Mouse (Mus musculus): ENCODE results near the gene N4bp2. TPM values are rescaled to one million over a fixed set of nuclear protein-coding genes. Genes with fewer than 3 reads are reported as not detected.

The N4bp2 gene
- polyA plus RNA-seq, 1 experiment from 2014 or later, result 25.0 TPM

GRCm38 (mm10) chr5:65794702-65795101, 31.4 kb downstream of the N4bp2 start:
- 70% methylated on average over 3 of the region's 3 CpGs for WGBS
- Histone ChIP-seq H3K4me1 (replicated peaks) (no peaks in the 10 kb centered on the region), H3K4me3 (replicated peaks) (no peak overlapping the region), H3K27ac (no peak overlapping the region), H3K36me3 (peaks cover 9% of the 10 kb centered on the region; the same call in 1 of the 2 replicates), H3K9me3 (no peaks in the 10 kb centered on the region), H3K4me2 (replicated peaks) (no peak overlapping the region), H3K27me3 (replicated peaks) (no peaks in the 10 kb centered on the region), H3K9ac (no peak overlapping the region)
- ATAC-seq, result no peak

- no peak overlapping the region for H3K9ac ChIP-seq
- H3K36me3 ChIP-seq, result peaks cover 7% of the 10 kb centered on the region; the same call in 1 of the 2 replicates
- H3K4me3 ChIP-seq (replicated peaks), result no peak overlapping the region
- no peaks in the 10 kb centered on the region for H3K27me3 ChIP-seq (replicated peaks)
- ATAC-seq, result no peak
- no peak overlapping the region for H3K4me2 ChIP-seq (replicated peaks)
- H3K9me3 ChIP-seq, result no peaks in the 10 kb centered on the region
- 90% methylated on average over 9 of the region's 9 CpGs for WGBS
- no peaks in the 10 kb centered on the region for H3K4me1 ChIP-seq (replicated peaks)
- no peak overlapping the region for H3K27ac ChIP-seq
Observed at GRCm38 (mm10) chr5:65795293-65795993, 32.1 kb downstream of the N4bp2 start.

GRCm38 (mm10) chr5:65795994-65796298, 32.6 kb downstream of the N4bp2 start:
- Histone ChIP-seq H3K36me3 (peaks cover 7% of the 10 kb centered on the region), H3K27me3 (replicated peaks) (no peaks in the 10 kb centered on the region), H3K4me3 (replicated peaks) (no peak overlapping the region), H3K4me1 (replicated peaks) (no peaks in the 10 kb centered on the region), H3K9me3 (no peaks in the 10 kb centered on the region), H3K4me2 (replicated peaks) (no peak overlapping the region), H3K9ac (no peak overlapping the region), H3K27ac (no peak overlapping the region)
- 98% methylated on average over 1 of the region's 1 CpGs for WGBS
- no peak for ATAC-seq

GRCm38 (mm10) chr5:65823601-65824133, 60.3 kb downstream of the N4bp2 start:
- Histone ChIP-seq H3K4me3 (replicated peaks) (no peak overlapping the region), H3K9ac (no peak overlapping the region), H3K4me1 (replicated peaks) (no peaks in the 10 kb centered on the region), H3K27ac (no peak overlapping the region), H3K9me3 (no peaks in the 10 kb centered on the region), H3K27me3 (replicated peaks) (no peaks in the 10 kb centered on the region), H3K4me2 (replicated peaks) (no peak overlapping the region), H3K36me3 (peaks cover 18% of the 10 kb centered on the region)
- ATAC-seq, result no peak
- 69% methylated on average over 5 of the region's 5 CpGs for WGBS

GRCm38 (mm10) chr5:65826476-65826875, 63.2 kb downstream of the N4bp2 start:
- H3K4me2 ChIP-seq (replicated peaks), result no peak overlapping the region
- H3K36me3 ChIP-seq, result peaks cover 20% of the 10 kb centered on the region
- 93% methylated on average over 4 of the region's 4 CpGs for WGBS
- H3K27ac ChIP-seq, result no peak overlapping the region
- H3K4me3 ChIP-seq (replicated peaks), result no peak overlapping the region
- no peak for ATAC-seq
- H3K27me3 ChIP-seq (replicated peaks), result no peaks in the 10 kb centered on the region
- no peaks in the 10 kb centered on the region for H3K9me3 ChIP-seq
- no peaks in the 10 kb centered on the region for H3K4me1 ChIP-seq (replicated peaks)
- no peak overlapping the region for H3K9ac ChIP-seq

- Histone ChIP-seq H3K9me3 (no peaks in the 10 kb centered on the region), H3K27ac (no peak overlapping the region), H3K4me2 (replicated peaks) (no peak overlapping the region), H3K36me3 (peaks cover 16% of the 10 kb centered on the region), H3K27me3 (replicated peaks) (no peaks in the 10 kb centered on the region), H3K9ac (no peak overlapping the region), H3K4me1 (replicated peaks) (no peaks in the 10 kb centered on the region), H3K4me3 (replicated peaks) (no peak overlapping the region)
- 88% methylated on average over 8 of the region's 8 CpGs for WGBS
- no peak for ATAC-seq
Observed at GRCm38 (mm10) chr5:65827102-65827501, 63.8 kb downstream of the N4bp2 start.

GRCm38 (mm10) chr5:65828261-65828660, 64.9 kb downstream of the N4bp2 start:
- Histone ChIP-seq H3K4me2 (replicated peaks) (no peak overlapping the region), H3K4me1 (replicated peaks) (no peaks in the 10 kb centered on the region), H3K27ac (no peak overlapping the region), H3K4me3 (replicated peaks) (no peak overlapping the region), H3K9me3 (no peaks in the 10 kb centered on the region), H3K27me3 (replicated peaks) (no peaks in the 10 kb centered on the region), H3K36me3 (peaks cover 9% of the 10 kb centered on the region), H3K9ac (no peak overlapping the region)
- WGBS, result 81% methylated on average over 5 of the region's 5 CpGs
- ATAC-seq, result no peak

GRCm38 (mm10) chr5:65829059-65829458, 65.7 kb downstream of the N4bp2 start:
- H3K9me3 ChIP-seq, result no peaks in the 10 kb centered on the region
- no peak overlapping the region for H3K27ac ChIP-seq
- H3K27me3 ChIP-seq (replicated peaks), result no peaks in the 10 kb centered on the region
- no peak overlapping the region for H3K9ac ChIP-seq
- 54% methylated on average over 2 of the region's 2 CpGs for WGBS
- no peaks in the 10 kb centered on the region for H3K4me1 ChIP-seq (replicated peaks)
- no peak overlapping the region for H3K4me2 ChIP-seq (replicated peaks)
- ATAC-seq, result no peak
- peaks cover 9% of the 10 kb centered on the region for H3K36me3 ChIP-seq
- no peak overlapping the region for H3K4me3 ChIP-seq (replicated peaks)

- no peak for ATAC-seq
- 87% methylated on average over 11 of the region's 11 CpGs for WGBS
Observed at GRCm38 (mm10) chr5:65831917-65832618, 68.7 kb downstream of the N4bp2 start.

GRCm38 (mm10) chr5:65833092-65833491, 69.8 kb downstream of the N4bp2 start:
- Histone ChIP-seq H3K36me3 (0 out of 2 replicates have a peak, but pooled peaks cover 3% of the 10 kb centered on the region), H3K27ac (no peak overlapping the region), H3K27me3 (replicated peaks) (no peaks in the 10 kb centered on the region), H3K4me3 (replicated peaks) (no peak overlapping the region), H3K4me2 (replicated peaks) (no peak overlapping the region), H3K4me1 (replicated peaks) (no peaks in the 10 kb centered on the region), H3K9ac (no peak overlapping the region), H3K9me3 (no peaks in the 10 kb centered on the region)
- WGBS, result 83% methylated on average over 3 of the region's 3 CpGs
- no peak for ATAC-seq

More at GRCm38 (mm10) chr5:65831917-65832618, 68.7 kb downstream of the N4bp2 start:
- Histone ChIP-seq H3K9ac (no peak overlapping the region), H3K9me3 (no peaks in the 10 kb centered on the region), H3K4me2 (replicated peaks) (no peak overlapping the region), H3K4me3 (replicated peaks) (no peak overlapping the region), H3K4me1 (replicated peaks) (no peaks in the 10 kb centered on the region), H3K36me3 (0 out of 2 replicates have a peak, but pooled peaks cover 3% of the 10 kb centered on the region), H3K27me3 (replicated peaks) (no peaks in the 10 kb centered on the region), H3K27ac (no peak overlapping the region)

GRCm38 (mm10) chr5:65833766-65834498, 70.6 kb downstream of the N4bp2 start:
- no peak for ATAC-seq
- Histone ChIP-seq H3K27ac (no peak overlapping the region), H3K9me3 (no peaks in the 10 kb centered on the region), H3K4me2 (replicated peaks) (no peak overlapping the region), H3K4me1 (replicated peaks) (no peaks in the 10 kb centered on the region), H3K4me3 (replicated peaks) (no peak overlapping the region), H3K27me3 (replicated peaks) (no peaks in the 10 kb centered on the region), H3K9ac (no peak overlapping the region), H3K36me3 (0 out of 2 replicates have a peak, but pooled peaks cover 3% of the 10 kb centered on the region)
- 92% methylated on average over 8 of the region's 8 CpGs for WGBS

- ATAC-seq, result no peak
- H3K4me3 ChIP-seq (replicated peaks), result no peak overlapping the region
Observed at GRCm38 (mm10) chr5:65838053-65838452, 74.7 kb downstream of the N4bp2 start.

More at GRCm38 (mm10) chr5:65838053-65838452, 74.7 kb downstream of the N4bp2 start:
- Histone ChIP-seq H3K36me3 (no peaks in the 10 kb centered on the region), H3K27ac (no peak overlapping the region), H3K27me3 (replicated peaks) (no peaks in the 10 kb centered on the region), H3K4me1 (replicated peaks) (no peaks in the 10 kb centered on the region), H3K9me3 (no peaks in the 10 kb centered on the region), H3K4me2 (replicated peaks) (no peak overlapping the region), H3K9ac (no peak overlapping the region)
- 57% methylated on average over 6 of the region's 6 CpGs for WGBS
